Mouse (Mus musculus): ENCODE results near the gene Sst.
"Not testable (repeated sequence)": the region's sequence is repeated elsewhere in the genome, so short reads cannot be mapped to it uniquely, and the experiment has no call there.

The Sst gene

DNA sequence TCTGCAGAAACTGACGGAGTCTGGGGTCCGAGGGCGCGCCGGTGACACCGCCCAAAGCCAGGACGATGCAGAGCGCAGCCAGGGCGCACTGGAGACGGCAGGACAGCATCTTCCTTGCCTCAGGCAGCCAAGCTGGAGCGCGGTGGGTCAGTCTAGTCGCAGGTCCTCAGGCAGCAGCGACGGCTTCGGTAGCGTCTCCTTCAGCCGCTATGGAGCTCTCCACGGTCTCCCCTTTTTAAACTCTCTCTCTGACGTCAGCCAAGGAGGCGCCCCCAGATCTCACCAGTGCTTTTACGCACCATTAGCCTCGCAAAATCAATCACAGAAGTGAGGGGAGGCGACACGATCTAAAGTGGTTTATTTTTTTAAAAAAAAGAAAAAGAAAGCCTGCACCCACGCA, at the start of gene Sst:
TSS of gene Sst (minus strand) at position 323 of the 400 bp plus-strand sequence.
- DNase-seq, result no peak

GRCm38 (mm10) chr16:23934397-23934796, 43.6 kb upstream of the Sst start:
- DNase-seq, result no peak

- DNase-seq, result no peak
Observed at GRCm38 (mm10) chr16:23932294-23932693, 41.5 kb upstream of the Sst start, which contains the start of gene Rtp2. Gene Rtp2 (minus strand): TSS chr16:23932394.

DNA sequence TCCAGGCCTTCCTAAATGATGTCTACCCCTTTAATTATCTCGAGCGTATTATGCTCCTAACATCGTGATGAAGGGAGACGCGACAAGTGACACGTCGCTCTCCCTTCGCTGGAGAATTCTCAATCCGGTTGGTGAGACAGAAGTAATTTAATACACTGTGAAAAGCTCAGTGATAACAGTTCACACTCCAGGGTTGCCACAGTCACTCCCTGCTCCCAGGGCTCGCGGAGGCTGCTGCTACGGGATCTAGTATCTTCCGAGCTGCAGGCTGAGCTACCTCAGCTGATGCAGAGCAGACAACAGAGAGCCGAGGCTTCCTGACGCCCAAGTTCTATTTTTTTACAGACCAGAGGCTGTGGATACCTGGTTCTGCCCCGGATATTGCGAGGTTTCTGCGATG, 40.5 kb upstream of the Sst start:
- no peak for DNase-seq

DNA sequence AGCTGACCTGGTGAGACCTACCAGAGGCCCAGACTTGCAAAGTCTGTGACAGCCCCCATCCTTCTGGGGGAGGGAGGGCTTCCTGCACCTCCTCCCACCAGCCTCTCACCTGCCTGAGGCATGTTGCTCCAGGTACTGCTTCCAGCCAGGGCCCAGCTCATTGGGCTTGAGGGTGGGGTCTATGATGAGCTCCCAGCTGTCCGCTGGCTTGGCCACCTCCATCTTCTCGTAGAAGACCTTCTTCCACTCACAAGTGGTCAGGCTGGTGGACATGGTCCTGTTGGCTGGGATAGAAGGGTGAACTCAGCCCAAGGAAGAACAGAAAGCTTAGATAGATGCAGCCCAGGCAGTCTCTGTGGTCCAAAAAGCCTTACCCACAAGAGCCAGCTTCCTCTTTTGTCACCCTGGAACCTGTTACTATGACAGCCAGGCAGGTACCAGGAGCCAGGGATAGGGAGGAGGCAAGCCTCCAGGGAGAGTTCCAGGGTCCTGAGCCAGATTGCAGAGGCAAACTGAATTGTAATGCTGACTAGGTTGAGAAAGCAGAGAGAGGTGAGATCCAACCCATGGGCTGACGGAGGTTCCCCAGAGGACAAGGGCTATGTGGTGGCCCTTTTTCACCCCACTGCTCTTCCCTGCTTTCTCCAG, 39.8 kb upstream of the Sst start:
- DNase-seq, result no peak

DNA sequence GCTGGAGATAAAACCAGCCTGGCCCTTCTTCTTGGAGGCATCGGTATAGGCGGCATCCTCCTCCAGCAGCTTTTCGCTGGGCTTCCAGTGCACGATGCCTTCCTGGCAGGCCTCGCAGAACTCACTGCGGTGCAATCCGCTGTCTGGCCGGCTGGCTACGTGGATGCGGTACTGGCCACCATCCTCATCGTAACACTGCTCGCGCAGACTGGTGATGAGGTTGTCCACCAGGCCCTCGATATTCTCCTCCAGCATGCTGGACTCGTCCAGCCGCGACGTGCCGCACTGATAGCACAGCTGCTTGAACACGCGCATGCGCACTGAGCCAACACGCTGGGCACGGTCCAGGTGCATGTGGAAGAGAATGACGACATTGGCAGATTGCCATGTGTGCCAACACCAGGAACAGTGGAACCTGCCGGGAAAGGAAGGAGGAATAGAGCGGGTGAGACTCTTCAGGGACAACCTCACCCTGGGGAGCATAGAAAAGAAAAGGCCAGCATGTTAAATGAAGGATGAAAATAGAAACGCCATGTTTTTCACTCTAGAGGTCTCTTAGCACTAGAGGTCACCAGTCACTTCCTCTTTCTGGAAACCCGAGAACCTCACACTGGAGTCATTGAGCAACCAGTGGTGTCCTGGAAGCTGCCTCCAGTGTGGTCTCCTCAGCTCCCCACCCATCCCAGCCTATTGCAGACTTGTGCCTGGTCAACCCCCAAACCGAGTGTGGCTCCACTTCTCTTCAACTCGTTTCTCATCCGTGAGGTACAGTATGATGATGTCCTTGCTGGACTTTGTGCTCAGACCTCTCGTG, 36.8 kb upstream of the Sst start:
- no peak for DNase-seq

DNA sequence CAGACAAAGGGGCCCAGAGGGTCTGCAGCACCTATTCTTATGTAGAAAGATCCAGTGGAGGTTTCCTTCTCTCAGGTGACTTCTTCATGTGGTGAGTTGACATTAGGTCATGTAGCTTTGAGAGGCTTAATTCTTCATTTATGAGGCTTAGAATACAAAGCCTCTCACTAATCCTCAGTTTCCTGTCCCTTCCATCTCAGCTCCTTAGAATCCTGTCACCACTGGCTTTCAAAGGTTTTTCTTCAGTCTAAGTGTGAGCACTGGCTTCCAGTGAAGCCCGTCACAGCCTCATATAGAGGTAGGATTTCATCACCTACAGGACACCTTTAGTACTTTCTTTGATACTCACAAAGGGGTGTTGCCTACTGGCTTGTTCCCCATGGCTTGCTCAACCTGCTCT, 32.1 kb upstream of the Sst start:
- no peak for DNase-seq

DNA sequence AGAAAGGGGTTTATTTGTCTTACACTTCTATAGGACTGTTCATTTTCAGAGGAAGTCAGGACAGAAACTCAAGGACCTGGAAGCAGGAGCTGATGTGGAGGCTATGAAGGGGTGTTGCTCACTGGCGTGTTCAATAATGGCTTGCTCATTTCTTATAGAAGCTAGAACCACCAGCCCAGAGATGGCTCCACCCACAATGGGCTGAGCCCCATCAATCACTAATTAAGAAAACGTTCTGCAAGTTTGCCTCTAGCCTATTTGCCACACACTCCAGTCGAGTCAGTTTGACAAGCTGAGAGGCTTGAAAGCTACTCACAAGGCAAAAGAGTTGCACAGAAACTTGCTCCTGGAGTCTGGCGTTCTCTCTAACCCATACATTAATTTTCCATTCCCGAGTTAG, 30.9 kb upstream of the Sst start:
- DNase-seq, result no peak

GRCm38 (mm10) chr16:23919418-23919817, 28.7 kb upstream of the Sst start:
- DNase-seq, result no peak

DNA sequence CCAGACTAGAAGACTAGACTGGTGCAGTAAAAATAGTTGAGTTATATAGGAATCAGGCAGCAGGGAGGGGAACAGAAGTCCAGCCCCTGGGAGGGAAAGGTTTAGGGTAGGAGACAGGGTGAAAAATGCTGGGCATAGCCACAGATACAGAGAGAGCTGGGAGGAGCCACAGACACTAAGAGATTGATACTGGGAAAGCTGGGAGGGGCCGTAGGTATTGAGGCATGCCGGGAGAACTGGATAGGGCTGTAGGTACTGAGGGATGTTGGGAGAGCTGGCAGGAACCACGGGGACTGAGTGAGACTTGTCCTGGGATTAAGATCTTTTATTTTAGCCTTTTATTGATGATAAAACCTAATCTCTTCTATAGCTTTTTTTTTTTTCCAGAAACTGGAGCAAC, 22.6 kb upstream of the Sst start:
- DNase-seq, result no peak

GRCm38 (mm10) chr16:23912741-23913140, 22.0 kb upstream of the Sst start:
- DNase-seq, result no peak

DNA sequence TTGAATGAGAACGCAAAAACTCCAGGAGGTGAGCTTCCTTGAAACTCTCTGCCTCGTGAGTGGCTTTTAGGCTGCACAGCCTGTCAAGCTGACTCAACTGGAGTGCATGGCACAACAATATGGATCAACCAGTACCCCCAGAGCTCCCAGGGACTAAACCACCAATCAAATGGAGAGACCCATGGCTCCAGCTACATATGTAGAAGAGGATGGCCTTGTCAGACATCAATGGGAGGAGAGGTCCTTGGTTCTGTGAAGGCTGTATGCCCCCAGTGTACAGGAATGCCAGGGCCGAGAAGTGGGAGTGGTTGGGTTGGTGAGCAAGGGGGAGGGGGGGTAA, 18.2 kb upstream of the Sst start:
- DNase-seq, result not testable (repeated sequence)

- not testable (repeated sequence) for DNase-seq
Observed at GRCm38 (mm10) chr16:23908076-23909014, 17.6 kb upstream of the Sst start.

DNA sequence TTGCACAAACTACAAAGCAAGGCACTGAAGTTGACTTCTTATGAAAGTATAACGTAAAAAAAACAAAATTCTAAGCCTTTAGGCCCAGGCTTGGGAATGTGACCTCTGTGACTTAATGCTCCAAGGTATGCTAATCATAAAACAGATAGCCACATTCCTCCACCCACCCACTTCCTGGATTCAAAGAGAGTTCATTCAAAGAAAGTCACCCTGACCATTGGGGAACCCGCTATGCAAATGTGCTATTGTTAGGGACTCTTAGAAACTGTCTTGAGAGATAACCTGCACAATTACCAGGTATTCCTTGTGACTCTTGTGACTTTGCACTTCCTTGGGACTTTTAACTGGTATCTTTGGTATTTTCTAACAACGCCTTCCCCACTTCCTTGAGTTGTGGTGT, 15.8 kb upstream of the Sst start:
- not testable (repeated sequence) for DNase-seq

GRCm38 (mm10) chr16:23901411-23901810, 10.7 kb upstream of the Sst start:
- DNase-seq, result no peak

DNA sequence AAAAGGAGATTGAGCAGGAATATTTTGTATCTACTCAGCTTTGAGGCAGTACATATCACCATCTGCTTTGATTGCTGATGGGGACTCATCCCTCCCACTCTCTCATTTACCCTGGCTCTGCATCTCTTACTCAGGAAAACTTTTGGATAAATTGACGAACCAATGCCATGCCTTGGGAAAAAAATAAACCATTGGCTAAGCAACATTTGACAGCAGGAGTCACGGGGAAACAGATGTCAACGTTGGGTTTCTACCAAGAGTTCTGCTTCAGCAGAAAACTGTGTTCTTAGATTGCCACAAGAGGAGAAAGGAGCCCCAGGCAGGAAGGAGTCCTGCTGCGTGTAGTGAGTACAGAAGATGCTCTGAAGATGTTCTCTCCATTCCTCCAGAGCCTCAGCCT, 9.3 kb upstream of the Sst start:
- no peak for DNase-seq

- DNase-seq, result peak; percentile 23 to 27
Observed at GRCm38 (mm10) chr16:23898840-23899239, 8.1 kb upstream of the Sst start.

GRCm38 (mm10) chr16:23897984-23898586, 7.3 kb upstream of the Sst start:
- DNase-seq, result peak; percentile 17 to 18

DNA sequence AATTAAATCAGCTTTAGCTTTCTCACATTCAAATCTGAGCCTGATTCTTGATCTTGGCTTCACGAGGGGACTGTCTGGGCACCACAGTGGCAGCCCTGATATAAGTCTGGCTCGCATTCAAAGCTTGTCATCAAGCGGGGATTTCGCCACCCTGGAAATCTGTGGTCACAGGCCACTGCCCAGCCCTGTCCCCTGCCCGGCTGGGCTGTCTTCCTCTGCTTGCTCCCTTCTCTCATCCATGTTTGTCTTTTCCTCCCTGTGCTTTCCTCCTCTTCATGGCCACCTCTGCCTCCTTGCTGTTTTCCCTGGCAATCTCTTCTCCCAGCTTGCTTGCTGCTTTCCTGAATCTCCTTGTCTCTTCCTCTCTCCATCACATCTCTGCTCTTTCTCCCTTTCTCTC, 6.7 kb upstream of the Sst start:
- DNase-seq, result no peak

GRCm38 (mm10) chr16:23895135-23895534, 4.4 kb upstream of the Sst start:
- DNase-seq, result no peak

GRCm38 (mm10) chr16:23890151-23890550, 607 bp downstream of the Sst start:
- no peak for DNase-seq

- no peak for DNase-seq
Observed at GRCm38 (mm10) chr16:23887910-23888579, 2.7 kb downstream of the Sst start.
